Mouse (Mus musculus) C2C12 (cell line): Measurements from ENCODE around the gene Ffar4. TPM values are rescaled to one million over a fixed set of nuclear protein-coding genes. Genes with fewer than 3 reads are reported as not detected.

Experiments
- H3K27me3 ChIP-seq: one replicate; pipeline ENCODE4 v1.6.1; 2011; ENCODE audit not compliant: control insufficient read depth, insufficient read depth, insufficient read length
- H3K36me3 ChIP-seq: one replicate; pipeline ENCODE4 v1.6.1; 2011; ENCODE audit not compliant: control insufficient read depth, insufficient read depth
- H3K4me3 ChIP-seq: one replicate; pipeline ENCODE4 v1.5.1; 2011; ENCODE audit warnings: mild to moderate bottlenecking, control low read depth; ENCODE audit not compliant: poor library complexity, insufficient read depth, severe bottlenecking
- H3K79me2 ChIP-seq: one replicate; pipeline ENCODE4 v1.6.1; 2011; ENCODE audit not compliant: control insufficient read depth, insufficient read depth
- H3K79me3 ChIP-seq: one replicate; pipeline ENCODE4 v1.6.1; 2011; ENCODE audit warnings: low read depth, control low read depth
- H3ac ChIP-seq: one replicate; pipeline ENCODE3; 2011; ENCODE audit warnings: low read depth; ENCODE audit not compliant: control insufficient read depth, insufficient read length
- CEBPB ChIP-seq: IDR thresholded peaks from one replicate; pipeline ENCODE4 v1.6.1; 2011; ENCODE audit warnings: low read depth, mild to moderate bottlenecking, control low read depth, moderate library complexity
- CTCF ChIP-seq: IDR thresholded peaks from one replicate; pipeline ENCODE4 v1.5.1; 2011; ENCODE audit not compliant: control insufficient read depth, insufficient read depth, insufficient read length
- FOSL1 ChIP-seq: IDR thresholded peaks from one replicate; pipeline ENCODE4 v1.8.0; 2011; ENCODE audit warnings: mild to moderate bottlenecking, low read length; ENCODE audit not compliant: poor library complexity, insufficient read depth, severe bottlenecking
- MAX ChIP-seq: IDR thresholded peaks from one replicate; pipeline ENCODE4 v1.6.1; 2011; ENCODE audit warnings: mild to moderate bottlenecking, control low read depth
- MYOD1 ChIP-seq: IDR thresholded peaks from one replicate; pipeline ENCODE4 v1.6.1; 2011; ENCODE audit warnings: low read depth; ENCODE audit not compliant: control insufficient read depth, insufficient read length
- MYOG ChIP-seq: IDR thresholded peaks from one replicate; pipeline ENCODE4 v1.6.1; 2011; ENCODE audit not compliant: control insufficient read depth, insufficient read length; ENCODE audit errors: extremely low read depth
- USF1 ChIP-seq: IDR thresholded peaks from one replicate; pipeline ENCODE4 v1.6.1; 2011; ENCODE audit warnings: low read depth, mild to moderate bottlenecking, control low read depth, moderate library complexity
- polyA plus RNA-seq: library from polyadenylated mRNA; unstranded; fragments of >200 nt; fragmentation: generic; extraction: Trizol; gene quantifications from one replicate; pipeline ENCODE4 v1.2.1, GENCODE M21; 2012; ENCODE audit warnings: missing spikeins

Ffar4 gene
- polyA plus RNA-seq, 1 experiment, result not detected

DNA sequence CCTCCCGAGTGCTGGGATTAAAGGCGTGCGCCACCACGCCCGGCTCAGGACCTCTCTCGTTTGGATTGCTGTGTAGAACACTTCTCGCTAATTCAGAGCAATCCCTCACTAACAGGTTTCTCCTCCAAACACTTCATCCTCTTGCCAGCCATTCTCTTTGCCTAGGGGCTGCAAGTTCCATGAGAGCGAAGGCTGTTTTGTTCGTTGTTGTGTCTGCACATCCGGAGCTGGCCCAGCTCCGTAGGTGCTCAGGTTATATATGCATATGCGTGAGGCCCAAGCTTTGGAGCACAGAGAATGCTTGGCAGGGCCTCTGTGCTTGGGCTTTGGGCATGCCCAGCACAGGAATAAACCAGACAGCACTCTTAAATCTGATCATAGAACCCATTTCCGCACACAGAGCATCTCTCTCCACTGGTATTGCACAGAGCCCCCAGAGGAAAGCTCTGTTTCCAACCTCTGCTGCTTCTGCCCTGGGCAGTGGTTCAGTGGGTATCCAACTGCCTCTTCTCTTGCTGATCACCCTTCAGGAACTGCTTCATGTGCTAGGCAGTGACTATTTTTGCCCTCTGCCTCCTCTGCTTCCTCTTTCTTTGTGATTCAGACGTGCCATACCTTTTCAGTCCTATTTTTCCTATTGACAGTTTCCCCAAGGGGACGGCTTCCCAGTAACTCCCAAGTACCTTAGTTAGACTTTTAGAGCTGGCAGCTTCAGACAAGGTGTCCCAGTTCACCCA, 12.8 kb downstream of the Ffar4 start:
- H3ac ChIP-seq, result no peak overlapping the region
- H3K79me3 ChIP-seq, result no peaks in the 10 kb centered on the region
- peaks cover 10% of the 10 kb centered on the region for H3K27me3 ChIP-seq
- TF ChIP-seq MYOG, result no peak
- no peak for TF ChIP-seq MAX
- TF ChIP-seq MYOD1, result no peak
- no peak for TF ChIP-seq FOSL1
- no peak for TF ChIP-seq CTCF
- TF ChIP-seq CEBPB, result no peak
- TF ChIP-seq USF1, result no peak
- no peaks in the 10 kb centered on the region for H3K36me3 ChIP-seq
- no peaks in the 10 kb centered on the region for H3K79me2 ChIP-seq
- H3K4me3 ChIP-seq, result no peak overlapping the region

DNA sequence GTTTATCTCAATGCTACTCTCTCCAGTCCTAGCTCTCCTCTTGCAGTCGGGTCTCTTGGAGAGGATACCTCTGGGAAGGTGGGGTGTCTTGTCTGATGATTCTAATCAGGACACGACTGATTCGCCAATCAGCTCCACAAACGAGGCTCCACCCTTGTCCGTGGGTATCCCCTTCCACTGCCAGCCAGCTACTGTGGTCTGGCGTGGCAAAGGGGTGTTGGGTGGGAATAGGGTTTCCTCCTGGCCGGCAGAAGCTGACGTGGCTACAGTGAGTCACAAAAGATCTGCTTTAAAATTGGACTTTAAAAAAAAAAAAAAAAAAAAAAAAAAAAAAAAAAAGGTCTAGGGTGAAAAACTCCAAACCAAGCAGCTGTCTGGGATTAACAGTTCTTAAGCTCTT, 14.2 kb downstream of the Ffar4 start:
- TF ChIP-seq CEBPB, result no peak
- no peak for TF ChIP-seq FOSL1
- TF ChIP-seq MYOD1, result no peak
- TF ChIP-seq CTCF, result no peak
- no peak for TF ChIP-seq MAX
- TF ChIP-seq USF1, result no peak
- no peak for TF ChIP-seq MYOG
- no peak overlapping the region for H3K4me3 ChIP-seq
- H3K79me2 ChIP-seq, result no peaks in the 10 kb centered on the region
- peaks cover 3% of the 10 kb centered on the region for H3K27me3 ChIP-seq
- no peak overlapping the region for H3ac ChIP-seq
- H3K36me3 ChIP-seq, result no peaks in the 10 kb centered on the region
- no peaks in the 10 kb centered on the region for H3K79me3 ChIP-seq

DNA sequence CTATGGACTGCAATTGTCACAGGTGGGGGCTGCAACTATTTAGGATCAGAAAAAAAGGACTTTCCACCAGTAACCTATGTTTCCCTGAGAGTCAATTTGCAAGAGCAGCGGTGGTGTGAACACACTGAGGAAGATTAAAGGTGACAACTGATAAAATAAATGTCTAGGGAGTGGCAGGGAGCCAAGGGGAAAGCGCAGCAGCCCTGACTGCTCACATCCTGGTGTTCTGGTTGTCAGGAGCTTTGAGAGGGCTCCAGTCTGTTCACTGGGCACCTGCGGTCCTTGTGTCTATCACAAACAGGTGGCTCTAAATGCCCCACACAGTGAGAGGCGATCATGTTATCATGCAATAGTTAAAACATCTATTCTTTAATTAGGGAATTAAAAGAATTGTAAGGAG, 15.7 kb downstream of the Ffar4 start:
- Histone ChIP-seq H3K4me3 (no peak overlapping the region), H3K79me3 (no peaks in the 10 kb centered on the region), H3K36me3 (no peaks in the 10 kb centered on the region), H3K27me3 (no peaks in the 10 kb centered on the region), H3ac (no peak overlapping the region), H3K79me2 (no peaks in the 10 kb centered on the region)
- no peak for TF ChIP-seq FOSL1
- no peak for TF ChIP-seq MYOG
- TF ChIP-seq USF1, result no peak
- TF ChIP-seq CEBPB, result no peak
- TF ChIP-seq MYOD1, result no peak
- no peak for TF ChIP-seq MAX
- TF ChIP-seq CTCF, result no peak

DNA sequence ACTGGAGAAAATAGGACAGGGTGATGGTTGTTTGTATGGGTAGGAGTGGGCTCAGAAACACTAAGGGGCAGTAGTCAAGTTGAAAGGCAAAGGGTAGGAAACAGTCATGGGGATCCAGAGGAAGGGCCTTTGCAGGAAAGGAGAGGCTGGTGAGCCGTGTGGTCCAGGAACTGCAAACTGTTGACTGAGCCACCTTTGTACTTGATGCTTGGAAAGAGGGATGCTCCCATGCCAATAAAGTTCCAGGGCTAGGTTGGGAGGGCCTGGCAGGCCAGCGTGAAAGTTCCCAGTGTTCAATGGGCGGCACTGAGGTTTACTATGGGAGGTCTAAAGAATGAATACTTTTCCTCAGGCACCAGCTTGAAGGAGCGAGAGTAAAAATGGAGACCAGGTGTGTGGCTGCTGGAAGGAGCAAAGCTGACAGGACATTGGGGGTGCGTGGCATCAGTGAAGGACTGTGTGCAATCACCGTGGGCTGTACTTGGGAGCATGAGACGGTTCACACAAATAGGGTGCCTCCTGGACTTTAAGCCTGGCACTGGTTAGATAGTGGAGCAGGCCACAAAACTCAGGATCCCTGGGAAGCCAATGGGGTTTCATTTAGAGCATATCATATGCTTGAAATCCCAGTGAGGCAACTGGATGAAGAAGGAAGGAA, 18.1 kb downstream of the Ffar4 start:
- no peak overlapping the region for H3K4me3 ChIP-seq
- TF ChIP-seq CTCF (no peak), MAX (no peak), USF1 (no peak), MYOD1 (no peak), FOSL1 (no peak), CEBPB (no peak), MYOG (no peak)
- no peaks in the 10 kb centered on the region for H3K36me3 ChIP-seq
- no peaks in the 10 kb centered on the region for H3K27me3 ChIP-seq
- no peak overlapping the region for H3ac ChIP-seq
- H3K79me2 ChIP-seq, result no peaks in the 10 kb centered on the region
- no peaks in the 10 kb centered on the region for H3K79me3 ChIP-seq

DNA sequence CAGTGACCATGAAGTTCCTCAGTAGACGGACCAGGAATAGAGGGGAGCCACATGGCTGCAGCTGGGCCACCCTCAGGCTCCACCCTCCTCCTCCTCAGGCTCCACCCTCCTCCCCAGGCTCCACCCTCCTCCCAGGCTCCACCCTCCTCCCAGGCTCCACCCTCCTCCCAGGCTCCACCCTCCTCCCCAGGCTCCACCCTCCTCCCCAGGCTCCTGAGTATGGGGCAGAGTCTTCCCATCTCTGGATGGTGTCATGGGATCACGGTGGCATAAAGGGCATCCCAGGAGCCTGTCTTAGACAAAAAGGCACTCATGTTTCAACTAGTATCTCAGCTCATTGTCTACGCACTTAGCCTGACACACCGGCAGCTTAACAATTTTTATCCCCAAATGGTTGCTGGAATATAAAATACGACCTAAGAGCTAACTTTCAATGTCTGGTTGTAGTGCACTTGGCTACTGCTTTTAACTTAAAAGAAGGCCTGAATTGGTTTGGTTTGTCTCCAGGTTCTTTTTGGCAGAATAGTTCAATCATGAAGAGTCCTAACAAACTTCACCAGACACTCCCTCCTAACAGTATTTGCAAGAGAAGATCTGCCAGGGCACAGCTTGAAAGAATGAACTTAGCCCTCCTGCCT, 23.4 kb downstream of the Ffar4 start:
- Histone ChIP-seq H3ac (no peak overlapping the region), H3K79me2 (no peaks in the 10 kb centered on the region), H3K4me3 (no peak overlapping the region), H3K27me3 (peaks cover 17% of the 10 kb centered on the region), H3K36me3 (no peaks in the 10 kb centered on the region), H3K79me3 (no peaks in the 10 kb centered on the region)
- TF ChIP-seq USF1, result no peak
- TF ChIP-seq CEBPB, result no peak
- no peak for TF ChIP-seq MYOD1
- TF ChIP-seq MYOG, result no peak
- TF ChIP-seq MAX, result no peak
- TF ChIP-seq FOSL1, result no peak
- TF ChIP-seq CTCF, result no peak
